Mouse (Mus musculus) hindbrain, embryonic 14.5 days (tissue): ENCODE data around the gene Rbfox1. TPM values are rescaled to one million over a fixed set of nuclear protein-coding genes. Genes with fewer than 3 reads are reported as not detected.

Experiments used
- ATAC-seq: fragments of 200-750 bp; cut with Nextera tagmentation; 2 replicates; pipeline ENCODE4 v1.8.0; 2017; ENCODE audit warnings: moderate number of reproducible peaks, mild to moderate bottlenecking, moderate TSS enrichment, moderate library complexity; ENCODE audit not compliant: low FRiP score
- DNase-seq: peaks from one replicate; pipeline ENCODE4 v3.0.0-alpha.2; 2015; ENCODE audit warnings: low spot score
- H3K27ac ChIP-seq: fragments of 300-500 bp; sonication (generic); 2 replicates; pipeline ENCODE4 v1.5.1; 2014; ENCODE audit warnings: mild to moderate bottlenecking, moderate library complexity
- H3K27me3 ChIP-seq: fragments of 300-500 bp; sonication (generic); 2 replicates; pipeline ENCODE4 v1.6.1; 2014; ENCODE audit warnings: mild to moderate bottlenecking, low read length, mixed read lengths; ENCODE audit not compliant: control insufficient read depth, insufficient read depth
- H3K36me3 ChIP-seq: fragments of 300-500 bp; sonication (generic); replicated peaks from 2 replicates; pipeline ENCODE4 v1.6.1; 2014; ENCODE audit not compliant: control insufficient read depth, insufficient read depth
- H3K4me1 ChIP-seq: fragments of 300-500 bp; sonication (generic); replicated peaks from 2 replicates; pipeline ENCODE4 v1.6.1; 2014; ENCODE audit warnings: antibody characterized with exemption, low read length, mixed read lengths; ENCODE audit not compliant: control insufficient read depth, insufficient read depth
- H3K4me2 ChIP-seq: fragments of 300-500 bp; sonication (generic); replicated peaks from 2 replicates; pipeline ENCODE4 v1.6.1; 2014; ENCODE audit warnings: mild to moderate bottlenecking, moderate library complexity
- H3K4me3 ChIP-seq: fragments of 300-500 bp; sonication (generic); replicated peaks from 2 replicates; pipeline ENCODE4 v1.5.1; 2014; ENCODE audit warnings: mild to moderate bottlenecking, low read length
- H3K9ac ChIP-seq: fragments of 300-500 bp; sonication (generic); 2 replicates; pipeline ENCODE4 v1.6.1; 2014
- H3K9me3 ChIP-seq: fragments of 300-500 bp; sonication (generic); 2 replicates; pipeline ENCODE4 v1.6.1; 2016; ENCODE audit warnings: low read length; ENCODE audit not compliant: control insufficient read depth
- WGBS: fragments of 180-500 bp; shearing (Covaris S2); extraction: QIAGEN DNeasy Blood & Tissue Kit; methylation state at CpG from one replicate; pipeline ENCODE4 v1.1.7; 2014; 5-methylcytosine and 5-hydroxymethylcytosine counted together
- polyA plus RNA-seq: library from polyadenylated mRNA; unstranded; fragments of >200 nt; fragmentation: Nextera tagmentation; extraction: Ambion mirVana; gene quantifications from 2 replicates; pipeline ENCODE4 v1.2.1, GENCODE M21; 2014

Gene Rbfox1
- polyA plus RNA-seq, 1 experiment from 2014 or later: 217 TPM

- 50% methylated on average over 6 of the region's 6 CpGs for WGBS
- Histone ChIP-seq H3K9me3 (no peaks in the 10 kb centered on the region), H3K4me1 (no peaks in the 10 kb centered on the region), H3K36me3 (no peaks in the 10 kb centered on the region), H3K27ac (no peak overlapping the region), H3K9ac (no peak overlapping the region), H3K27me3 (no peaks in the 10 kb centered on the region), H3K4me2 (no peak overlapping the region), H3K4me3 (no peak overlapping the region)
- ATAC-seq (no peak), DNase-seq (no peak)
Observed at GRCm38 (mm10) chr16:6907550-6907949, 1022.4 kb downstream of the Rbfox1 start.

GRCm38 (mm10) chr16:6914531-6914930 lies 1029.4 kb downstream of the Rbfox1 start:
- Histone ChIP-seq H3K36me3 (no peaks in the 10 kb centered on the region), H3K4me2 (no peak overlapping the region), H3K9ac (no peak overlapping the region), H3K4me1 (no peaks in the 10 kb centered on the region; the same call in 1 of the 2 replicates), H3K9me3 (no peaks in the 10 kb centered on the region), H3K27ac (no peak overlapping the region), H3K4me3 (no peak overlapping the region), H3K27me3 (no peaks in the 10 kb centered on the region)
- WGBS: 61% methylated on average over 4 of the region's 4 CpGs
- DNase-seq (no peak), ATAC-seq (no peak)

- 60% methylated on average over 3 of the region's 3 CpGs for WGBS
- Histone ChIP-seq H3K27me3 (no peaks in the 10 kb centered on the region), H3K4me2 (no peak overlapping the region), H3K9ac (no peak overlapping the region), H3K27ac (0 out of 2 replicates have a peak overlapping the region, but pooled peaks have one; percentile 9), H3K9me3 (no peaks in the 10 kb centered on the region), H3K36me3 (no peaks in the 10 kb centered on the region), H3K4me3 (no peak overlapping the region), H3K4me1 (no peaks in the 10 kb centered on the region; the same call in 1 of the 2 replicates)
- DNase-seq (no peak), ATAC-seq (no peak)
Observed at GRCm38 (mm10) chr16:6918641-6919040, 1033.5 kb downstream of the Rbfox1 start.

- no peak overlapping the region for H3K4me2 ChIP-seq
- no peak overlapping the region for H3K4me3 ChIP-seq
- no peaks in the 10 kb centered on the region for H3K36me3 ChIP-seq
- no peak overlapping the region for H3K27ac ChIP-seq
- 30% methylated on average over 5 of the region's 5 CpGs for WGBS
- DNase-seq (no peak), ATAC-seq (no peak)
- H3K9ac ChIP-seq: no peak overlapping the region
- H3K27me3 ChIP-seq: no peaks in the 10 kb centered on the region
- H3K9me3 ChIP-seq: no peaks in the 10 kb centered on the region
- no peaks in the 10 kb centered on the region; the same call in 1 of the 2 replicates for H3K4me1 ChIP-seq
Observed at GRCm38 (mm10) chr16:6919681-6920080, 1034.5 kb downstream of the Rbfox1 start.

GRCm38 (mm10) chr16:6927661-6928060 lies 1042.5 kb downstream of the Rbfox1 start:
- no peak for ATAC-seq
- 78% methylated on average over 2 of the region's 2 CpGs for WGBS

GRCm38 (mm10) chr16:6930795-6931194 lies 1045.6 kb downstream of the Rbfox1 start:
- ATAC-seq (no peak), DNase-seq (no peak)
- no peaks in the 10 kb centered on the region for H3K27me3 ChIP-seq
- no peak overlapping the region for H3K9ac ChIP-seq
- no peak overlapping the region for H3K4me2 ChIP-seq
- no peaks in the 10 kb centered on the region for H3K4me1 ChIP-seq
- H3K4me3 ChIP-seq: no peak overlapping the region
- no peak overlapping the region for H3K27ac ChIP-seq
- no peaks in the 10 kb centered on the region for H3K9me3 ChIP-seq
- WGBS: 59% methylated on average over 3 of the region's 3 CpGs
- no peaks in the 10 kb centered on the region for H3K36me3 ChIP-seq

More at GRCm38 (mm10) chr16:6927661-6928060, 1042.5 kb downstream of the Rbfox1 start:
- Histone ChIP-seq H3K27ac (no peak overlapping the region), H3K9me3 (no peaks in the 10 kb centered on the region), H3K27me3 (no peaks in the 10 kb centered on the region), H3K36me3 (no peaks in the 10 kb centered on the region), H3K9ac (no peak overlapping the region), H3K4me1 (no peaks in the 10 kb centered on the region), H3K4me3 (no peak overlapping the region), H3K4me2 (no peak overlapping the region)
- no peak for DNase-seq

GRCm38 (mm10) chr16:6946151-6946550 lies 1061.0 kb downstream of the Rbfox1 start:
- WGBS: 65% methylated on average over 6 of the region's 6 CpGs
- Histone ChIP-seq H3K27me3 (no peaks in the 10 kb centered on the region), H3K4me2 (no peak overlapping the region), H3K9me3 (no peaks in the 10 kb centered on the region), H3K4me3 (no peak overlapping the region), H3K27ac (no peak overlapping the region), H3K4me1 (no peaks in the 10 kb centered on the region), H3K36me3 (no peaks in the 10 kb centered on the region), H3K9ac (no peak overlapping the region)
- no peak for DNase-seq
- ATAC-seq: no peak

- 89% methylated on average over 2 of the region's 2 CpGs for WGBS
- DNase-seq (no peak), ATAC-seq (no peak)
- Histone ChIP-seq H3K4me2 (no peak overlapping the region), H3K4me1 (no peaks in the 10 kb centered on the region), H3K36me3 (no peaks in the 10 kb centered on the region), H3K27ac (no peak overlapping the region), H3K4me3 (no peak overlapping the region), H3K27me3 (no peaks in the 10 kb centered on the region), H3K9me3 (no peaks in the 10 kb centered on the region), H3K9ac (no peak overlapping the region)
Observed at GRCm38 (mm10) chr16:6949666-6950065, 1064.5 kb downstream of the Rbfox1 start.

GRCm38 (mm10) chr16:6955102-6955675 lies 1070.0 kb downstream of the Rbfox1 start:
- no peak for DNase-seq
- no peaks in the 10 kb centered on the region for H3K27me3 ChIP-seq
- H3K36me3 ChIP-seq: no peaks in the 10 kb centered on the region
- H3K9ac ChIP-seq: no peak overlapping the region
- no peaks in the 10 kb centered on the region for H3K9me3 ChIP-seq
- WGBS: 88% methylated on average over 6 of the region's 6 CpGs
- H3K4me1 ChIP-seq: no peaks in the 10 kb centered on the region
- H3K27ac ChIP-seq: no peak overlapping the region
- no peak for ATAC-seq
- H3K4me3 ChIP-seq: no peak overlapping the region
- H3K4me2 ChIP-seq: no peak overlapping the region

- H3K36me3 ChIP-seq: no peaks in the 10 kb centered on the region
- no peaks in the 10 kb centered on the region for H3K9me3 ChIP-seq
- 25% methylated on average over 2 of the region's 2 CpGs for WGBS
- no peak overlapping the region for H3K4me3 ChIP-seq
- peaks cover 22% of the 10 kb centered on the region; the same call in 1 of the 2 replicates for H3K4me1 ChIP-seq
- H3K27ac ChIP-seq: peak overlapping the region; percentile 1; the same call in 1 of the 2 replicates
- H3K4me2 ChIP-seq: no peak overlapping the region
- H3K9ac ChIP-seq: no peak overlapping the region
- no peak for DNase-seq
- no peak for ATAC-seq
- no peaks in the 10 kb centered on the region for H3K27me3 ChIP-seq
Observed at GRCm38 (mm10) chr16:6961931-6962379, 1076.8 kb downstream of the Rbfox1 start.
